Mouse (Mus musculus) forebrain, embryonic 16.5 days (tissue): ENCODE results near the gene Zfhx3. TPM values are rescaled to one million over a fixed set of nuclear protein-coding genes. Genes with fewer than 3 reads are reported as not detected.

Experiments used
- ATAC-seq: fragments of 200-750 bp; cut with Nextera tagmentation; 2 replicates; pipeline ENCODE4 v1.8.0; 2017; ENCODE audit warnings: mild to moderate bottlenecking, moderate library complexity
- H3K27ac ChIP-seq: fragments of 300-500 bp; sonication (generic); 2 replicates; pipeline ENCODE4 v1.5.1; 2014; ENCODE audit warnings: low read length, control low read depth
- H3K27me3 ChIP-seq: fragments of 300-500 bp; sonication (generic); replicated peaks from 2 replicates; pipeline ENCODE4 v1.6.1; 2014; ENCODE audit warnings: low read length; ENCODE audit not compliant: control insufficient read depth, insufficient read depth
- H3K36me3 ChIP-seq: fragments of 300-500 bp; sonication (generic); 2 replicates; pipeline ENCODE4 v1.6.1; 2014; ENCODE audit not compliant: control insufficient read depth, insufficient read depth
- H3K4me1 ChIP-seq: fragments of 300-500 bp; sonication (generic); replicated peaks from 2 replicates; pipeline ENCODE4 v1.6.1; 2014; ENCODE audit warnings: low read length; ENCODE audit not compliant: control insufficient read depth, insufficient read depth
- H3K4me2 ChIP-seq: fragments of 300-500 bp; sonication (generic); 2 replicates; pipeline ENCODE4 v1.6.1; 2014; ENCODE audit warnings: mild to moderate bottlenecking, low read length, control low read depth
- H3K4me3 ChIP-seq: fragments of 300-500 bp; sonication (generic); replicated peaks from 2 replicates; pipeline ENCODE4 v1.5.1; 2014; ENCODE audit warnings: mild to moderate bottlenecking, low read length, control low read depth
- H3K9ac ChIP-seq: fragments of 300-500 bp; sonication (generic); replicated peaks from 2 replicates; pipeline ENCODE4 v1.6.1; 2014; ENCODE audit warnings: low read depth, low read length, control low read depth
- H3K9me3 ChIP-seq: fragments of 300-500 bp; sonication (generic); 2 replicates; pipeline ENCODE4 v1.6.1; 2016; ENCODE audit warnings: low read length; ENCODE audit not compliant: control insufficient read depth
- WGBS: fragments of 180-500 bp; shearing (Covaris S2); extraction: QIAGEN DNeasy Blood & Tissue Kit; methylation state at CpG from one replicate; pipeline ENCODE4 v1.1.7; 2014; 5-methylcytosine and 5-hydroxymethylcytosine counted together
- polyA plus RNA-seq: library from polyadenylated mRNA; unstranded; fragments of >200 nt; fragmentation: Nextera tagmentation; extraction: Ambion mirVana; gene quantifications from 2 replicates; pipeline ENCODE4 v1.2.1, GENCODE M21; 2015

Gene Zfhx3
- polyA plus RNA-seq, 1 experiment from 2014 or later: 14.6 TPM

DNA sequence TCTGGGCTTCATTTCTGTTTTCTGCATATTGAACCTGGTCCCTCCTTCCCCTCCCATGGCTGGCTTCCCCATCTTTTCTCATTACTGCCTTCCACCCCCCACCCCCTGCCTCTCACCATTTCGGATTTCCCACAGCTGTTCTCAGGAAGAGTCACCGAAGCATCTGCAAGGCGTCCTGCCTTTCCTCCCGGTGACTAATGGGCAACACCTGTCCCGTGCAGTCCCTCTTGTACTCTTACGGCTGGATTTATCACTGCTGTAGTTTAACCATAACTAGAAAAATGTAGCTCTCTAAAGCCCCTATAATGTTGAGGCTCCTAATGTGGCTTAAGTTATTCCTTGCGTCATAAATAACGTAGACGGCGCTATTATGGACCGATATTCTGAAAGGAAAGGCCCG, 119.5 kb downstream of the Zfhx3 start:
- WGBS: 92% methylated on average over 12 of the region's 12 CpGs
- no peaks in the 10 kb centered on the region for H3K4me1 ChIP-seq
- no peaks in the 10 kb centered on the region for H3K27me3 ChIP-seq
- H3K9me3 ChIP-seq: 0 out of 2 replicates have a peak, but pooled peaks cover 2% of the 10 kb centered on the region
- no peak overlapping the region for H3K9ac ChIP-seq
- no peak for ATAC-seq
- H3K4me3 ChIP-seq: no peak overlapping the region
- no peak overlapping the region for H3K4me2 ChIP-seq
- no peak overlapping the region for H3K27ac ChIP-seq
- no peaks in the 10 kb centered on the region for H3K36me3 ChIP-seq

DNA sequence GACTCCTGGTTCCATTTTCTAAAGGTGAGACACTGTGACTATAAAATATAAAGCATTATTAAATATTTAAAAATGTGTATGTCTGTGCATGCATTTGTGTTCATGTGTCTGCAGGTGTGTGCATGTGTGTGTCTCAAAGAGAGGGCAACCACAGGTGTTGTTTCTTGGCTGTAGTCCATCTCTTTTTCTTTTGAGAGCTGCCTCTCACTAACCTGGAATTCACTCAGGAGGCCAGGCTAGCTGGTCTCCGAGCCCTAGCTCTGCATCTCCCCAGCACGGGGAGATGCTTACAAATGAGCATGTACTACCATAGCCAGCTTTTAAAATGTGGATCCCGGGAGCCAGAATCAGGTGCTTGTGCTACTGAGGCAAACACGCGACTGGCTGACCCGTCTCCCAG, 124.7 kb downstream of the Zfhx3 start:
- ATAC-seq: no peak
- 91% methylated on average over 6 of the region's 6 CpGs for WGBS
- H3K9me3 ChIP-seq: no peaks in the 10 kb centered on the region
- H3K4me2 ChIP-seq: no peak overlapping the region
- no peak overlapping the region for H3K27ac ChIP-seq
- H3K4me3 ChIP-seq: no peak overlapping the region
- H3K27me3 ChIP-seq: no peaks in the 10 kb centered on the region
- H3K4me1 ChIP-seq: no peaks in the 10 kb centered on the region
- H3K9ac ChIP-seq: no peak overlapping the region
- no peaks in the 10 kb centered on the region for H3K36me3 ChIP-seq

- no peaks in the 10 kb centered on the region for H3K9me3 ChIP-seq
- 41% methylated on average over 8 of the region's 8 CpGs for WGBS
- H3K27ac ChIP-seq: no peak overlapping the region
- no peak overlapping the region for H3K4me3 ChIP-seq
- no peaks in the 10 kb centered on the region for H3K27me3 ChIP-seq
- no peaks in the 10 kb centered on the region for H3K4me1 ChIP-seq
- no peak overlapping the region for H3K9ac ChIP-seq
- H3K4me2 ChIP-seq: no peak overlapping the region
- no peak for ATAC-seq
- H3K36me3 ChIP-seq: no peaks in the 10 kb centered on the region
Measured at GRCm38 (mm10) chr8:108068195-108068594, 125.8 kb downstream of the Zfhx3 start.

DNA sequence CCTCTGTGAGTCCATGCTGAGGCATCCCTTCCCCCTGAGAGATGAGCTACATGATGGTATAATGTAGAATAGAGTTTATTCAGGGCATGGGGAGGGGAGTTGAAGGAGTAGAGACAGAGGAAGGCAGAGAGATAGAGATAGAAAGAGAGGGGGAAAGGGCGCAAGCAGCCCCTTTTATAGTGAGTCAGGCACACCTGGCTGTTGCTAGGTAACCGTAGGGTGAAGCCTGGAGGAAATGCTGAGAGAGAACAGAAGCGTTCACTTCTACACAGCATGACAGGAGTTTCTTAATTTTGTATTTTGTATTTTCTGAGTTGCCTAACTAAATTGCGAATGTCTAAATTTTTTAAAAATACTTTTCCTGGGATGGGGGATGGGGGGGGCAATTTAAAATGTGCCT, 128.0 kb downstream of the Zfhx3 start:
- Histone ChIP-seq H3K9me3 (no peaks in the 10 kb centered on the region), H3K4me1 (no peaks in the 10 kb centered on the region), H3K36me3 (no peaks in the 10 kb centered on the region), H3K27ac (no peak overlapping the region), H3K4me2 (no peak overlapping the region), H3K27me3 (no peaks in the 10 kb centered on the region), H3K9ac (no peak overlapping the region), H3K4me3 (no peak overlapping the region)
- 63% methylated on average over 4 of the region's 4 CpGs for WGBS
- ATAC-seq: peak; percentile 58; the same call in 1 of the 2 replicates

DNA sequence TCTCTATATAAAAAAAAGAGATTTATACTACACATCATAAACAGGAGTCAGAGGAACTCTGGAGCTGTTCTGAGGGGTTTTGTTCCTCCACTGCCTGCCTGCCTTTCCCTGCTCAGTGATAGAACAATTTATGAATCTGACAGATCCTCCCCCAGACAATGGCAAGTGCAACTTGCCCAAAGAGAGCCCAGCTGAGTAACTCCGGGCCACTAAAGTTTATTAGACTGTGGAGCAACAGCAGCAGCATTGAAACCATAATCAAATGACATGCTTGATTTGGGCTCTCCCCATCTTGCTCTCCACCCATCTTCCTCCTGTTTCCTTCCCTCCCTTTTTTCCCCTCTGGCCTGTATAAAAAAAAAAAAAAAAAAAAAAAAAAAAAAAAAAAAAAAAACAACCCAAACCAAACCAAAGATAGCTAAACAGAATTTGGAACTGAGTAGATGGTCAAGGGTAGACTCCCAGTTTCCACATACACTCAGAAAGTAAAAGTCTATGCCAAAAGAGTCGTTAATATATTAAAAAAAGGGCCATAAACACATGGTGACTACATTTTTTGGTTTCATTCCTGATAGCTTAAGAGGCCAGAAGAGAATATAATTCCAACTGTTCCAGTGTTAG, 129.8 kb downstream of the Zfhx3 start:
- H3K9ac ChIP-seq: no peak overlapping the region
- no peak overlapping the region for H3K27ac ChIP-seq
- no peaks in the 10 kb centered on the region for H3K9me3 ChIP-seq
- no peaks in the 10 kb centered on the region for H3K27me3 ChIP-seq
- H3K4me2 ChIP-seq: no peak overlapping the region
- H3K4me3 ChIP-seq: no peak overlapping the region
- no peaks in the 10 kb centered on the region for H3K4me1 ChIP-seq
- ATAC-seq: no peak
- 65% methylated on average over 2 of the region's 2 CpGs for WGBS
- no peaks in the 10 kb centered on the region for H3K36me3 ChIP-seq

GRCm38 (mm10) chr8:108072853-108073252, 130.4 kb downstream of the Zfhx3 start:
- H3K9ac ChIP-seq: no peak overlapping the region
- H3K36me3 ChIP-seq: no peaks in the 10 kb centered on the region
- H3K4me3 ChIP-seq: no peak overlapping the region
- no peak for ATAC-seq
- H3K27me3 ChIP-seq: no peaks in the 10 kb centered on the region
- 95% methylated on average over 5 of the region's 5 CpGs for WGBS
- no peak overlapping the region for H3K27ac ChIP-seq
- H3K4me1 ChIP-seq: no peaks in the 10 kb centered on the region
- H3K9me3 ChIP-seq: no peaks in the 10 kb centered on the region
- no peak overlapping the region for H3K4me2 ChIP-seq

- WGBS: 80% methylated on average over 5 of the region's 5 CpGs
- H3K9me3 ChIP-seq: no peaks in the 10 kb centered on the region
Measured at GRCm38 (mm10) chr8:108075176-108075575, 132.7 kb downstream of the Zfhx3 start.

GRCm38 (mm10) chr8:108078726-108079125, 136.3 kb downstream of the Zfhx3 start:
- Histone ChIP-seq H3K27ac (no peak overlapping the region), H3K4me2 (no peak overlapping the region), H3K9ac (no peak overlapping the region), H3K4me1 (no peaks in the 10 kb centered on the region), H3K36me3 (no peaks in the 10 kb centered on the region), H3K27me3 (no peaks in the 10 kb centered on the region), H3K4me3 (no peak overlapping the region), H3K9me3 (no peaks in the 10 kb centered on the region)
- WGBS: 95% methylated on average over 4 of the region's 4 CpGs
- no peak for ATAC-seq

More at GRCm38 (mm10) chr8:108075176-108075575, 132.7 kb downstream of the Zfhx3 start:
- Histone ChIP-seq H3K36me3 (no peaks in the 10 kb centered on the region), H3K27me3 (no peaks in the 10 kb centered on the region), H3K4me3 (no peak overlapping the region), H3K4me1 (no peaks in the 10 kb centered on the region), H3K9ac (no peak overlapping the region), H3K27ac (no peak overlapping the region), H3K4me2 (no peak overlapping the region)
- no peak for ATAC-seq

- no peak overlapping the region for H3K27ac ChIP-seq
- H3K9ac ChIP-seq: no peak overlapping the region
- H3K4me3 ChIP-seq: no peak overlapping the region
- no peak overlapping the region for H3K4me2 ChIP-seq
- no peak for ATAC-seq
- 63% methylated on average over 4 of the region's 4 CpGs for WGBS
- no peaks in the 10 kb centered on the region for H3K9me3 ChIP-seq
- no peaks in the 10 kb centered on the region for H3K36me3 ChIP-seq
- no peaks in the 10 kb centered on the region for H3K4me1 ChIP-seq
- H3K27me3 ChIP-seq: no peaks in the 10 kb centered on the region
Measured at GRCm38 (mm10) chr8:108086913-108087312, 144.5 kb downstream of the Zfhx3 start.

- H3K4me2 ChIP-seq: no peak overlapping the region
- no peaks in the 10 kb centered on the region for H3K9me3 ChIP-seq
- no peaks in the 10 kb centered on the region for H3K27me3 ChIP-seq
- H3K9ac ChIP-seq: no peak overlapping the region
- 70% methylated on average over 5 of the region's 5 CpGs for WGBS
- H3K4me3 ChIP-seq: no peak overlapping the region
- no peak for ATAC-seq
- H3K27ac ChIP-seq: no peak overlapping the region
- H3K4me1 ChIP-seq: no peaks in the 10 kb centered on the region; the same call in 1 of the 2 replicates
- H3K36me3 ChIP-seq: no peaks in the 10 kb centered on the region
Measured at GRCm38 (mm10) chr8:108089632-108090031, 147.2 kb downstream of the Zfhx3 start.
